Mouse (Mus musculus) adrenal gland, postnatal 4 days (tissue): ENCODE measurements around the gene Ldb3. TPM values are rescaled to one million over a fixed set of nuclear protein-coding genes. Genes with fewer than 3 reads are reported as not detected.

ENCODE experiments used
- DNase-seq, 2 experiments: peaks; one replicate each; pipeline ENCODE4 v3.0.0; 2021 to 2022; ENCODE audit warnings: low spot score in 2 of 2, mixed read lengths in 2 of 2
- total RNA-seq, 2 experiments: library from RNA; stranded (reverse); gene quantifications; 2 replicates each; pipeline ENCODE4 v1.2.3; 2021

Ldb3 gene
- total RNA-seq, 2 experiments from 2014 or later, result 14.3 to 37.2 TPM

DNA sequence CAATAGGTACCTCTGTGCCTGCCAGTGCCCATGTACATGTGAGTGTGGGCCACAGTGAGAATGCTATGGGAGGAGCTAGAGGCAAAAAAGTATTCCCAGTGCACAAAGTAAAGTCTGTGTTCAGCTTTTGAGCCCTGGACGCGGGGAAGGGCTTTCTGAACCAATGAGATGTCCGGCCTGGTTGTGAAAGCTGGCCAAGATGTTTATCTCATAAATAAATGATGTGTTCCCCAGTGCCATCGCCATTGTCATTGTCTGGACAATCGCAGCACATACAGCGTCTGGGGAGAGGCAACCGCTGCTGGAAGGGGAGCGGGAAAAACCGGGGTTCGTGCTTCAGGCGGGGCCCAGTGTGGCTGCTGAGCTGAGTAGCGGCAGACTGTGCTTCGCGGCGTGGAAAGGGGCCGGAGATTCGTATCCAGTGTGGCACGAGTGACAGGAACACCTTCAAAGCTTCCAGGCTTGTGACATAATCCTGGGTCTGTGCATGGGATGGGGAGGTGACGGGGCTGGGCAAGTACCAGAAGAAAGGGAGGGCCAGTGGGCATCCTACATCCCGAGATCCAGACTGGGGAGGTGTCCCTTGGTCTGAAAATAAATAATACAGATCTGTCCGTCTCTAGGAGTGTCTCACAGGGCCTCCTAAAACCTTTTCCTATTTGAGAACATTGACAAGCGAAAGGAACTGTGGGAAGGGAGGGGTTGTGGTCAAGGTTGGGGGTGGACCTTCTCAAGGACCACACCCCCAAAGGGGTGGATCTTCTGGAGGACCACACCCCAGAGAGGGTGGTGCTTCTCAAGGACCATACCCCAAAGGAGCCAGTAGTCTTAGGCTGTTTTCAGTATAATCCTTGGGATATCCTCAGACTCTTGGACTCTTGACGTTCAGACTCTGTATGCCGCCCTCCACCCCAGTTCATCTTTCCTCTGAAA lies 2.5 kb upstream of the Ldb3 start:
- DNase-seq, result no peak

DNA sequence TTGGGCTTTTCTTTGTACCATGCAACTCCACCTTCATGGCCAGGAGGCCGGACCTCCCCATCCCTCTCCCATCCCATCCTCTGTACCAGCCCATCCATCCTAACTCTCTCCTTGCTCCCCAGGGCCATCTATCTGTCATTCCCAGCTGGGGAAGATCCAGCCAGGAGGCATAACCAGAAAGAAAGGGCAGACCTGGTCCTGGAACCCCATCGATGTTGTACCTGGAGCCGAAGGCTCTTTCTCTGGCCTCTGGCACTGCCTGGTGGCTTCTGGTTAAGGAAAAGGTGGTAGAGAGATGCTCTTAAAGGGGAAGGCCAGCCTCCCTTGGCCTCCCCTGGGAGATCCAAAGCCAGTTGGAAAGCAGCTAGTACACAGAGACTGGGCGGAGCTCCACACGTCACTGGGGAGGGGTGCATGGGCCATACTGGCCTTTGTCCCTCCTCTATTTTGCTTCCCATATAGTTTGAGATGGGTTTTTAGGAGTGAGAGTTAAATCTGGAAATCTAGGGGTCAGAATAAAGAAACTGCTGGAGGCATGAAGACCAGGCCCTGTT lies 1.6 kb upstream of the Ldb3 start:
- DNase-seq, result no peak

DNA sequence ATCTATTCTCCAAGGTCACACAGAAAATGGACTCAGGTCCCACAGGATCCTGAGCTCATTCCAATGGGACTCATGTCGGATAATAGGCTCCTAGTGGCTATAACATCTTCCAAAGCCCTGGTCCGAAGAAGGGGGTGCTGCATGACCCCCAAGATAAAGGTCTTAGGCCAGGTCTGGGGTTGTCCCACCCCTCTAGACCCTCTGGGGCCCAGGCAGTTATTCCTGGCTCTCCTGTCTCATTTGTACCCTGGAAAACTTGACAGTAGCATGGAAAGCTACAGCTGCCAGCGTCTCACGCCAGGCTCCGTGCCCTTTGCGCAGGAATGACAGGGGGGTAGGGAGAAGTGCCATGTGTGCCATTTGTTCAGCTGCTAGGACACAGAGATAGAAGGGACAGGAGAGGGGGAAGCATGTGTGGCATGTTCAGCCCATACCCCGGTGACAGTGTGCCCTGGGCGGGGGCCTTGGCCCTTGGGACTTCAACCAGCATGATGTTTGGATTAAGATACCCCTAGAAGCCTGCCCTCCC lies 767 bp upstream of the Ldb3 start:
- DNase-seq, result no peak

DNA sequence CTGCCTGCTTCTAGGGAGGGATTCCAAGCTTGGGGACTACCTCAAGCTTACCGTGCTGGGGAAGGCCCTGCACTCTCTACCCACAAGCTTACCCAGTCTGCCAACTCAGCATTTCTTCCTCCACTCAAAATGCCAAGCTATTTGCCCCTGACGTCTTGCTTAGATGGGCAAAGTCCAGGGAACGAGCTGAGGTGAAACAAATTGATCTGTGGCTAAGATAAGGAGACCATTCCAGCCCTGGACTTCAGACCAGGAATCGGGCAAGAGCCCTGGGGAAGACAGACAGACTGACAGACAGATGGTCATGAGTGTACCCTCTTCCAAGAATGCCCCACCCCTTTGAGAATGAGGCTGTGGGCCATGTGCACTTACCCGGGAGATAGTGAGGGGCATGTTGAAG lies 477 bp downstream of the Ldb3 start:
- DNase-seq, result no peak

DNA sequence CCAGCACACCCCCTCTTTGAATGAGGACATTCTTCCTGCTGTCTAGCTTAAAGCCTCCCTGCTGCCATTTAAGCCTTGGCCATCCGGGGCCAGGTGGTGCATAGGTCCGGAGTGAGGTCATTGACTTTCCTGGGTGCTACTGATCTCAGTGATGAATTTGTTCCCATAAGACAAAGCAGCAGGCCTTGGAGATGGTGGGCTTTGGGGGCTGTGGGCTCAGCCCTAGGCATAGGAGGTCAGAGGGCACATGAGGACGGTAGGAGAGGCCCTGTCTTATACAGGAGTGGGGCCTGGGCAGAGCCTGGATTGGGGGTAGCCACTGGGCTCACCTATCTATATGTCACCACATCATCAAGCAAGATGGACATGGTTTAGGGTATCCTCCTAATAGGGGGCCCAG lies 1.6 kb downstream of the Ldb3 start:
- DNase-seq, result no peak

DNA sequence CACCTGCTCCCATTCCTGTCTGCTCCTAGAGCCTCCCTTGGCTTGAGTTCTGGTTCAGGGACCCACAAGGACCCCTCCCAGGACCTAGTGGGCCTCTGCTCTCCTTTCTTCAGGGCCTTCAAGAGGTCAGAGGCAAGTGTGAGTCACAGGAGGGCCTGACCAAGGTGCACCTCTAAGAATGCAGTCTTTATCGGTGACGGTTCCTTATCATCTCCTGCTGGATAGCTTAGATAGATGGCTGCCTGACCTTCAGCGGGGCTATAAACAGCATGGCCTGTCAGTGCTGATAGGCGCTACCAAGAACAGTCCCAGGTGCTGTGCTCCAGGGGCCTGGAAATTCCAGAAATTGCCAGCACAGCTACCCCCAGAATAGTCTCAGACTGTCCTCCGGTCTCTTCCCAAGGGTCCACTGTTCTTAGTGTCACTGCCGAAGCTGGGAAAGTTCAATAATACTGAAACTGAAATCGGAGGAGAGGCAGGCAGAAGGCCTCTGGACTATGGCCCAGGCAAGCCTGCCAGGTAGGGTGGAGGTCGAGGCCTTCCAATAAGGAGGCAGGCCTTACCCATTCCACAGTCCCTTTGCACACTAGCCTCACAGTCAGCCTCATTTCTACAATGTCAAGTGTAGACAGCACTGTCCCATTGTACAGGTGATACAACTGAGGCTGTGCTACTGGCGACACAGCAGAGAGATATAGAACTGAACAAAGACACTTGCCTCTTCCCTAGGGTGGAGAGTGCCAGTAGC lies 3.0 kb downstream of the Ldb3 start:
- DNase-seq, result no peak

DNA sequence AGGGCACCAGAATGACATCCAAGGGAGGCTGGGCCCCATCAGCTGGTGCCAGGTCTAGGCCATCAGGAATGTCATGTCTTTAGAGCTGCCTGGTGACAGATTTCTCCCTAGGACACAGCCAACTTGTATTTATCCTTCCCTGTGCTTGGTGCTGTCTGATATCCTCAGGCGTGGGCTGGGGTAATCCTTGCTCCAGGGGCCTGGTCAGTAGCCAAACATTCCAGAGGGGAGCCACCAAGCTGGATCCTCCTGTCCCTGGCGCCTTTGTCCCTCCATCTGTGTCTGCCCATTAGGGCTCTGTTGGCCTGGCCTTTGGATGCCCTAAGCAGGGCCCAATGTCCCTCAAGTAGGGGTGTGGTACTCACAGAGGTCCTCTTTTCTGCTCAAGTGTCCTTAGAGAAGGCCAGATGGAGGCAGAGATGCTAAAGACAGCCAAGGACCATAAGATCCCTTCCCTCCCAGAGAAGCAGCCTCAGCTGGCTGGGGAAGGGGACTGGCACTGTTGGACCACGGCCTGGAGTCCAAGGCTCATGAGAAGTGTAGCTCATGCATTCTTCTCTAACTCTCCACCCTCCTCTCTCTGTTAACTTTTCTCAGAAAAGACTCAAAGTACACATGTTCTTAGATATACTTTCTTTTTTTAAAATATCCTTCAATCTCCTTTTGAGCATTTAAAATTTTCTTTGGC lies 5.6 kb downstream of the Ldb3 start:
- DNase-seq, result no peak

DNA sequence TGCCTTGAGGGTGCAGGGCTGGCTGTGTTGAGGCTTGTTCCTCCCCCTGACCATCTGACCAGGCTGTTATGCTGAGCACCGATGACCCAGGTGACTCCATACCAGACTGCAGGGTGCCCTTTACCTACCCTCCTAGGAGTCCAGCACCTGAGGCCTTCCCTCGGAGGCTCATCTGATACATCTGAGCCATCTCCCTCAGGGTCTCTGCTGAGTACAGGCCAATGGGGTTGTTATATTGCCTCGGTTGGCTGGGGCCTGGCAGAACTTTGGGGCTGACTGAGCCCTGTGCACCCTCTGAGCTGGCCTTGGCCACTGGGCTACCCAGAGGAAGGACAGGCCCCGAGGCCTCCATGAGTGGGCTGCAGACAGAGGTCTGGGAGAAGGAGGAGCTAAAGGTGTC lies 11.6 kb downstream of the Ldb3 start:
- no peak for DNase-seq

DNA sequence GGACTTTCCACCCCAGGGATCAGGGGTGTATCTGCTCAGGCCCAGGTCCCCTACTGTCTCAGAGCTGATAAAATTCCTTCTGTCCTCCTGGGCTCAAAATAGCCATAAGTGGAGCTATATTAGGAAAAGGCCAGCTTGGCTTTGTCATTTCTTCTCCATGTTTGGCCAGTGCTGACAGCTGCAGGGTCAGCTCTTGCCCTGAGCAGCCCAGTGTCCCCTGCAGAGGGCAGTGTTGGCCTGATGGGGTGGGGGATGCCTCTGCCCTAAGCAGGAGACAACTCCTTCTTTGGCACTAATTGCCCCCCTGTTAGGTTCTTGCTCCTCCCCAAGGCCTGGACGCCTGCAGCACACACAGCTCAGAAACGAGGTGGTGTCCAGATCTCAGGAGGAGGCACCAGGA lies 14.4 kb downstream of the Ldb3 start:
- DNase-seq, result no peak

DNA sequence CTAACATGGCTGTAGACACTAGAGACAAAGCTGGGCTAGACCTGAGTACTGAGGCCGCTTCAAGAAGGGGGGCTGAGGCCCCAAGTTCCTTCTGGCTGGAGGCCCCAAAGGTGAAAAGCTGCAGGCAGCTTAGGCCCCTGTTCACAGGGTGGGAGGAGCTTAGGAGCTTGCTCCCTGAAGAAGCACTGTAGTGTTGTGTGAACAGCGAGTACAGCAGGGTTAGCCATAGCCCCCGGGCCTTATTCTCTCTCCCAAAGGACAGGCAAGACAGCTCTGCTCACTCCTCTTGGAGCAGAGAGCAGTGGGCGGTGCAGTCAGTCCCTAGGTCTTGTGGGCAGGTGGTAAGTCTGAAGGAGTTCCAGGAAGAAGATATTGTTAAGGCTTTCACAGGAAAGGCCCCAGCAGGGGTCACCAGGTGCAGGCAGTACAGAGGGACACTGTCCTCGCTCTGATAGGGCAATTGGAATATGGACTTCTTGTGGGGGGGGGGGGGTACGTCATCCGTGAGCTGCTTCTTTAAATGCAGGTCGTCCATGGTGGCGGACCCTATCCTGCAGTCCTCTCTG lies 15.1 kb downstream of the Ldb3 start:
- DNase-seq, result no peak

DNA sequence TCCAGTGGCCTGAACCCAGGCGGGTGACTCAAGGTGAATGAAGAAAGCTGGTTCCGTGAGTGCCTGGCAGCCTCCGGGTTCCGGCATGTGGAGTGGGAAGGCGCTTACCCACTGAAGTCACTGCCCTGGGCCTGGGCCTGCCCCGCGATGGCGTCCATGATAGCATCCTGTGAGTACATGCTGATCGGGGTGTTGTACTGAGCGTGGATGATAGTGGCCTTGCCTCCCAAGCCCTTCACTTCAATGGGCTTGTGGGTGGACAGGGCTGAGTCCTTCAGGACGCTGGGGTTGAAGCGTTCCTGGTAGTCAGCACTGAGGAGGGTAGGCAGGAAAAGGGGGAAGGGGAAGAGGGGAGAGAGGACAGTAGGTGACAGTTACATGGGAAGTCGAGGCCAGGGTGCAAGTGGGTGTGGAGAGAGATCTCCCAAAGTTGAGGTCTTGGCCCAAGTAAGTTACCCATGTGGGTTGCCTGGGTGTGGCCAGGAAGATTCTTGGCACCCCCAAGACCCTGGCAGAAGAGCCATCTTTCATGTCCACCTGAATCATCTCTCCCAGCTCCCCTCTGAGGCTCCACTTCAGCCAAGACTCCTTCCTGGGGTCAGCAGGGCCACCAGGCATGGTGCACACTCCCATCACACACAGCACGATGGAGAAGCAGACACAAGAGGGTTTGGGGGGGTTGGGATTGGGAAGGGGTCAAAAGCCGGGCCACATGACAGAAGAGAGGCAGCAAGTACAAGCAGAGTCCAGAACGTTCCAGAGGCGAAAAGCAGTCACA lies 16.7 kb downstream of the Ldb3 start:
- no peak for DNase-seq

DNA sequence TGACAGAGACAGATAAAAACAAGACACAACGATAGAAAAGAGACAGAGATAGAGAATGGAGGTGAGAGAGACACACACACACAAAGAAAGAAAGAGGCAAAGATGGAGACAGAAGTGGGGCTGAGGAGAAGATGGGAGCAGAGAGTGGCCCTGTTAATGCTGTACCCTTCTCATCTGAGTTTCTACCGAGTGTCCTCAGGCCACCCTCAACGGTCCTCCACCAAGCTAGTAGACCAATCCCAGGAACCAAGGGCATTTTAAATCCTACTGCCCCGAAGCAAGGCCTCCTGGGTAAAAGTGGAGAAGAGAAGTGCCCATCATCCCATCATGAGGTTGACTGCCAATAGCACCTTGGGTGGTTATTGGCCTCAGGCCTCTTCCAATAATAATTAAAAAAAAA lies 17.6 kb downstream of the Ldb3 start:
- no peak for DNase-seq

DNA sequence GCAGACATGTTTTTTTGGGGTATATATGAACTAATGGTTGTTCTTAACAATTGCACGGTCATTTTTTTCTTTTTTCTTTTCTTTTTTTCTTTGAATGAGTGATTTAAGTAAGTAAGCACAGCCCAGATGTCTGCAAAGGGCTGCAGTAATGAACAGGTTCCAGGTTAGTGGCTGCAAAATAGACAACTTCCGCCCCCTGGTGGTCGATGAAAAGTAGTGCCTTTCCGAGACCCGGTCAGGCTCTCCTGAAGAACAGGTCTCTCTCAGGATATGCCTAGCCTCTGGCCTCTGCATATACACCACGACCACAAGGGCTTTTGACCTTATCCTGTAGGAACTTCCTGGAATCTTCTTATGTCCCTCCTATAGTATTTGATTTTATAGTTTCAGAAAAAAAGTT lies 18.2 kb downstream of the Ldb3 start:
- DNase-seq, result peak; percentile 48 to 63

DNA sequence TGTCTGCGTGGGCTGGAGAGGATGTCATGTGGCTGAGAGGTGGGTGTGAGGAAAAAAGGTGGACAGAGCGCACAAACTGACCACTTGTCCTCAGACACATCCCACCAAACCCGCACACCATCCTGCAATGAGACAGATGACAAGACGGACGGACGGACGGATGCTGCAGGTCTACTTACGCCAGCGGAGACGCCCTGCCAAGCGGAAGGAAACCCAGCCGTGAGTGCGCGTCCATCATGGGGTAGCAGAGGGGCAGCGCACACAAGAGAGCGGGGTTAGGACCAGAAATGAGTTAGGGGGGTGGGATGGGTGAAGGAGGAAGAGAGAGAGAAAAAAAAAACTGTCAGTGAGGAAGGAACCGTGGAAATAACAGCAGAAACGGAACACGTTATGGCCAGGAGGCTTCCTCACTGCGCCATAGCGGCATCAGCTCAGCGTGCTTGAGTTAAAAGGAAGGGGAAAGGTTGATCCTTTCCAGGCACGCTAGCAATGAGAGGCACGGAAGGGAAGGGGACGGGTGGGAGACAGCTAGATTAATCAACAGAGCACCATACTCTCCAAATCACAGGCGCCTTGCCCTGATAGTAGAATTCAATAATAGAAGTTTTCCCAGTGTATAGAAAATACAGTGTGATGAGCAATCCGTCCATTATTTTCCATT lies 18.8 kb downstream of the Ldb3 start:
- no peak for DNase-seq

DNA sequence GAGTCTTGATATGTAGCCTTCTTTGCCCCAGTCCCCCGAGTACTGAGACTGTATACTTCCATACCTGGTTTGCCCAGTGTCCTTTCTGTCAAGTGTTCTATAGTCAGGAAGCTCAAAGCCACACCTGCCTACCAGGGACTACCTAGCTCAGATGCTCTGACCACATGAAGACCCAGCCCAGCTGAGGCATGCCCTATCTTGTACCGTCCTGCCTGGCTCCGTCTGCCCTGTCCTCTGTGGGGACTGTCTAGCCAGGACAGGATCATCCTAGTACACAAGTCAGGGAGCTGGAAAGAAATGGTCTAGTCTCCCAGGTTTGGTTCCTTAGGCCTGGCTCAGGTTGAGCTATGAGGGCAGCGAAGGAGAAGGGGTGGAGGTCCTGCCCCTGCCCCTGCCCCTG lies 19.9 kb downstream of the Ldb3 start:
- DNase-seq, result no peak

DNA sequence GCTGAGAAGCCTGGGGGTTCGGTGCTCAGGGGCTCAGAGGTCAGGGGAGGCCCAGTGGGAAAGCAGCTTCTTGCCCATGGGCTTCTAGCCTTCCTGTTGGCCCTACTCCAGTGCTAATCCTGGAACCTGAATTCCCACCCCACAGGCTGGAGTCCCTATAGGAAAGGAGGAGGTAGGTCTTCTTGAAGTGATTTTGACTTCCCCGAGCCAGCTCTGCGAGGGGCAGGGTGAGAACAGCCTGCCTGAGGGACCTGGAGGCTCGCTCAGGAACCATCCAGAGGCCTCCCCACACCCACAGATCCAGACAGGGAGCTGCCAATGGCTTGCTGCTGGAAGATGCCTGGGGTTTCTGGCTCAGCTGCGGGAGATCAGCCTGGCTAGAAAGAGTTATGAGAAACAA lies 20.8 kb downstream of the Ldb3 start:
- DNase-seq, result no peak

DNA sequence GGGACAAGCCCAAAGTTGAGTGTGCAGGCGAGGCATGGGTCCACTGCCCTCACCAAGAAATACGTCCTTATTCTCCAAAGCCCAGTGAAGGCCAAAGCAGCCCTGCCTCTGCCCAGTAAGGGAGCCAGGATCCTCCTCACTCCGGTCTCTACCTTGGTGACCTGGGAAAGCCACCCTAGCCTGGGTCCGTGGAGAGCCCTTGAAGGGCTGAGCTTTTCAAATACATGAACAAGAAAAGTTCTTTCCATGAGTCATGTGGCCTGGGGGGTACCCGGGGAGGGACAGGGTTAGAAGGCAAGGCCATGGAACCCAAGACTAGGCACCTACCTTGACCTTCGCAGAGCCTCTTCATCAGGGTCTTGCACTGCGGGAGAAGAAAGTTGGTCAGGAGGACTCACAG lies 22.0 kb downstream of the Ldb3 start:
- no peak for DNase-seq

DNA sequence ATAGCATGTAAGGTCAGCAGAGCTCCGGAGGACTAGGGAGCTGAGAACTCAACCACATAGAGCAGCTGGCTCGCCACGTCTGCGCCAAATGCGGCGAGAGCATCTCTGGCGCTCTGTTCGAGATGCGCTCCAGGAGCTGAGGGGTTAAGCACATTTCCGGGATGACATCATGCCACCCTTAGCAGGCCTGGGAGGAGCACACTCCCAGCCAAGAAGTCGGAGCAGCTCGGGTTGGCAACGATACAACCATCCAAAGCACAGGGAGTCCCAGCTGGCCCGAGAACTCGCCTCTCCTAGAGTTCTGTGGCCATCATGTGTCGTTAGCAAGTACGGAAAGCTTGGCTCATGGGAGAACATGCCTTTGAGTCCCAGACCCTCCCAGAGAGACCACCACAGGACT lies 22.8 kb downstream of the Ldb3 start:
- DNase-seq, result no peak

DNA sequence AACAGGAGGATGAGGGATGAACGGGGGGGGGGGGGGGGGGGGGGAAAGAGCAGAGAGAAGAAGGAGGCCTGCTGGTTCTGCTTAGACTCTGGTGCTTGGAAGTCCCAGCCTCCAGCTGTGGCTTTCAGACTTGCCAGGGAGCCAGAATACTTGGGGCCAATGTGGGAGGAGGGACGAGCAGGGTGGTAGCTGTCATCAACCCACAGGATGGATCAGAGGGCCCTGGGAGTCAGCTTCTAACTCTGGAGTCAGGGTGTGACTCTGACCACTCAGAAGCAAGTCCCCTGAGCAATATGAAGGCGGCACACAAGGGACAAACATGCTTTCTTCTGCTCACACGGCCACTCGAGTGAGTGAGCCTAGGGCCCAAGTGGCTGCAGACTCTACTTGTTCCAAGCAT lies 23.8 kb downstream of the Ldb3 start:
- no peak for DNase-seq

DNA sequence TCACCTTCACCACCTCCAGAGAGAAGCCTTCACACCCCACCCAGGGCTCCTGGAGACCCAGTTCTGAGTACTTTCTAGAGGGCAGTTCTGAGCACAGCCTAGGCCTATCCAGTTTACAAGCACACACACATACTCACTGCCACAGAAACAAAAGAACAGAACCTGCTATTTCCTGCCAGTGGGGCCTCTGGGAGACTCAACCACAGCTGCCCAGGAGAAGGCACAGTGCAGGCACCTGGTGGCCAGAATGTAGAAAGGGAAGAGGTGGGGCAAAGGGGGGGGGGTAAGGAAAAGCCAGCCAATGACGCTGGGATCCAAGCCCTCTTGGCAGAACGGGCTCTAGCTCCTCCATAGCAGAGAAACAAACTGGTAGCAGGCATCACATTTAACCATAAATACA lies 26.1 kb downstream of the Ldb3 start:
- no peak for DNase-seq
